Mouse (Mus musculus): ENCODE measurements around the gene Man2a1. TPM values are rescaled to one million over a fixed set of nuclear protein-coding genes. Genes with fewer than 3 reads are reported as not detected.

Gene Man2a1
- polyA plus RNA-seq, 1 experiment from 2014 or later, result 5.7 TPM

- H3K27ac ChIP-seq, result no peak overlapping the region
- no peak overlapping the region for H3K9ac ChIP-seq (replicated peaks)
- WGBS, result 84% methylated on average over 5 of the region's 5 CpGs
- peak overlapping the region; percentile 94 for H3K4me2 ChIP-seq (replicated peaks)
- H3K27me3 ChIP-seq, result no peaks in the 10 kb centered on the region
- H3K4me1 ChIP-seq (replicated peaks), result peaks cover 44% of the 10 kb centered on the region
- no peaks in the 10 kb centered on the region for H3K9me3 ChIP-seq
- no peaks in the 10 kb centered on the region for H3K36me3 ChIP-seq
- no peak for ATAC-seq
- peak overlapping the region; percentile 90 for H3K4me3 ChIP-seq (replicated peaks)
Measured at GRCm38 (mm10) chr17:64603534-64603933, 3.0 kb downstream of the Man2a1 start.

- 82% methylated on average over 5 of the region's 5 CpGs for WGBS
- peaks cover 44% of the 10 kb centered on the region for H3K4me1 ChIP-seq (replicated peaks)
- no peak for ATAC-seq
- H3K36me3 ChIP-seq, result no peaks in the 10 kb centered on the region
- H3K4me2 ChIP-seq (replicated peaks), result peak overlapping the region; percentile 94
- H3K4me3 ChIP-seq (replicated peaks), result no peak overlapping the region; the same call in 1 of the 2 replicates
- no peaks in the 10 kb centered on the region for H3K27me3 ChIP-seq
- H3K9me3 ChIP-seq, result no peaks in the 10 kb centered on the region
- H3K9ac ChIP-seq (replicated peaks), result no peak overlapping the region
- H3K27ac ChIP-seq, result no peak overlapping the region
Measured at GRCm38 (mm10) chr17:64604163-64604562, 3.6 kb downstream of the Man2a1 start.

GRCm38 (mm10) chr17:64608228-64608627 lies 7.7 kb downstream of the Man2a1 start:
- 93% methylated on average over 6 of the region's 6 CpGs for WGBS
- no peaks in the 10 kb centered on the region for H3K27me3 ChIP-seq
- no peak overlapping the region for H3K4me2 ChIP-seq (replicated peaks)
- no peak overlapping the region for H3K4me3 ChIP-seq (replicated peaks)
- H3K4me1 ChIP-seq (replicated peaks), result peaks cover 23% of the 10 kb centered on the region
- no peak overlapping the region for H3K9ac ChIP-seq (replicated peaks)
- H3K9me3 ChIP-seq, result no peaks in the 10 kb centered on the region
- ATAC-seq, result no peak
- H3K27ac ChIP-seq, result no peak overlapping the region
- H3K36me3 ChIP-seq, result no peaks in the 10 kb centered on the region

GRCm38 (mm10) chr17:64608923-64609598 lies 8.5 kb downstream of the Man2a1 start:
- ATAC-seq, result no peak
- no peaks in the 10 kb centered on the region for H3K36me3 ChIP-seq
- WGBS, result 92% methylated on average over 6 of the region's 6 CpGs

GRCm38 (mm10) chr17:64609741-64610140 lies 9.2 kb downstream of the Man2a1 start:
- no peaks in the 10 kb centered on the region for H3K36me3 ChIP-seq
- no peak for ATAC-seq
- H3K9ac ChIP-seq (replicated peaks), result no peak overlapping the region
- 38% methylated on average over 3 of the region's 3 CpGs for WGBS
- H3K9me3 ChIP-seq, result no peaks in the 10 kb centered on the region
- no peak overlapping the region for H3K27ac ChIP-seq
- H3K4me2 ChIP-seq (replicated peaks), result no peak overlapping the region
- peaks cover 8% of the 10 kb centered on the region for H3K4me1 ChIP-seq (replicated peaks)
- H3K4me3 ChIP-seq (replicated peaks), result no peak overlapping the region
- no peaks in the 10 kb centered on the region for H3K27me3 ChIP-seq

More at GRCm38 (mm10) chr17:64608923-64609598, 8.5 kb downstream of the Man2a1 start:
- Histone ChIP-seq H3K4me3 (replicated peaks) (no peak overlapping the region), H3K27me3 (no peaks in the 10 kb centered on the region), H3K9me3 (no peaks in the 10 kb centered on the region), H3K4me2 (replicated peaks) (no peak overlapping the region), H3K27ac (no peak overlapping the region), H3K9ac (replicated peaks) (no peak overlapping the region), H3K4me1 (replicated peaks) (peaks cover 14% of the 10 kb centered on the region)

GRCm38 (mm10) chr17:64611426-64611825 lies 10.9 kb downstream of the Man2a1 start:
- Histone ChIP-seq H3K4me3 (replicated peaks) (no peak overlapping the region), H3K27me3 (no peaks in the 10 kb centered on the region), H3K9me3 (no peaks in the 10 kb centered on the region), H3K36me3 (no peaks in the 10 kb centered on the region), H3K9ac (replicated peaks) (no peak overlapping the region), H3K4me2 (replicated peaks) (no peak overlapping the region), H3K27ac (no peak overlapping the region), H3K4me1 (replicated peaks) (no peaks in the 10 kb centered on the region)
- 91% methylated on average over 5 of the region's 5 CpGs for WGBS
- ATAC-seq, result no peak

GRCm38 (mm10) chr17:64612135-64612885 lies 11.8 kb downstream of the Man2a1 start:
- Histone ChIP-seq H3K36me3 (no peaks in the 10 kb centered on the region), H3K4me1 (replicated peaks) (no peaks in the 10 kb centered on the region), H3K9me3 (no peaks in the 10 kb centered on the region), H3K9ac (replicated peaks) (no peak overlapping the region), H3K27me3 (no peaks in the 10 kb centered on the region), H3K27ac (no peak overlapping the region), H3K4me2 (replicated peaks) (no peak overlapping the region), H3K4me3 (replicated peaks) (no peak overlapping the region)
- 94% methylated on average over 16 of the region's 16 CpGs for WGBS
- no peak for ATAC-seq

GRCm38 (mm10) chr17:64612930-64613329 lies 12.4 kb downstream of the Man2a1 start:
- no peak overlapping the region for H3K27ac ChIP-seq
- H3K36me3 ChIP-seq, result no peaks in the 10 kb centered on the region
- H3K4me2 ChIP-seq (replicated peaks), result no peak overlapping the region
- no peaks in the 10 kb centered on the region for H3K27me3 ChIP-seq
- ATAC-seq, result no peak
- WGBS, result 96% methylated on average over 3 of the region's 3 CpGs
- no peak overlapping the region for H3K9ac ChIP-seq (replicated peaks)
- H3K9me3 ChIP-seq, result no peaks in the 10 kb centered on the region
- no peaks in the 10 kb centered on the region for H3K4me1 ChIP-seq (replicated peaks)
- no peak overlapping the region for H3K4me3 ChIP-seq (replicated peaks)

GRCm38 (mm10) chr17:64613351-64613750 lies 12.8 kb downstream of the Man2a1 start:
- H3K4me1 ChIP-seq (replicated peaks), result no peaks in the 10 kb centered on the region
- H3K27me3 ChIP-seq, result no peaks in the 10 kb centered on the region
- no peaks in the 10 kb centered on the region for H3K36me3 ChIP-seq
- no peaks in the 10 kb centered on the region for H3K9me3 ChIP-seq
- H3K27ac ChIP-seq, result no peak overlapping the region
- H3K9ac ChIP-seq (replicated peaks), result no peak overlapping the region
- H3K4me2 ChIP-seq (replicated peaks), result no peak overlapping the region
- no peak overlapping the region for H3K4me3 ChIP-seq (replicated peaks)
- whole genome bisulfite sequencing, result 73% methylated on average over 3 of the region's 3 CpGs
- ATAC-seq, result no peak

- no peak for ATAC-seq
- no peak overlapping the region for H3K4me2 ChIP-seq (replicated peaks)
- 96% methylated on average over 3 of the region's 3 CpGs for WGBS
- no peak overlapping the region for H3K4me3 ChIP-seq (replicated peaks)
- H3K27ac ChIP-seq, result no peak overlapping the region
- H3K36me3 ChIP-seq, result no peaks in the 10 kb centered on the region
- peaks cover 3% of the 10 kb centered on the region for H3K4me1 ChIP-seq (replicated peaks)
- H3K27me3 ChIP-seq, result no peaks in the 10 kb centered on the region
- no peaks in the 10 kb centered on the region for H3K9me3 ChIP-seq
- no peak overlapping the region for H3K9ac ChIP-seq (replicated peaks)
Measured at GRCm38 (mm10) chr17:64614804-64615203, 14.3 kb downstream of the Man2a1 start.

GRCm38 (mm10) chr17:64615420-64615819 lies 14.9 kb downstream of the Man2a1 start:
- Histone ChIP-seq H3K4me1 (replicated peaks) (peaks cover 9% of the 10 kb centered on the region), H3K4me3 (replicated peaks) (no peak overlapping the region), H3K36me3 (no peaks in the 10 kb centered on the region), H3K27me3 (no peaks in the 10 kb centered on the region), H3K9ac (replicated peaks) (no peak overlapping the region), H3K27ac (no peak overlapping the region), H3K9me3 (no peaks in the 10 kb centered on the region), H3K4me2 (replicated peaks) (no peak overlapping the region)
- WGBS, result 79% methylated on average over 6 of the region's 6 CpGs
- no peak for ATAC-seq

GRCm38 (mm10) chr17:64616259-64616658 lies 15.7 kb downstream of the Man2a1 start:
- Histone ChIP-seq H3K27ac (no peak overlapping the region), H3K27me3 (no peaks in the 10 kb centered on the region), H3K4me1 (replicated peaks) (peaks cover 15% of the 10 kb centered on the region), H3K4me3 (replicated peaks) (no peak overlapping the region), H3K36me3 (no peaks in the 10 kb centered on the region), H3K9ac (replicated peaks) (no peak overlapping the region), H3K9me3 (no peaks in the 10 kb centered on the region), H3K4me2 (replicated peaks) (no peak overlapping the region)
- no peak for ATAC-seq
- 94% methylated on average over 6 of the region's 6 CpGs for WGBS

Data from midbrain, embryonic 13.5 days (tissue).